In the genomic region with DNA sequence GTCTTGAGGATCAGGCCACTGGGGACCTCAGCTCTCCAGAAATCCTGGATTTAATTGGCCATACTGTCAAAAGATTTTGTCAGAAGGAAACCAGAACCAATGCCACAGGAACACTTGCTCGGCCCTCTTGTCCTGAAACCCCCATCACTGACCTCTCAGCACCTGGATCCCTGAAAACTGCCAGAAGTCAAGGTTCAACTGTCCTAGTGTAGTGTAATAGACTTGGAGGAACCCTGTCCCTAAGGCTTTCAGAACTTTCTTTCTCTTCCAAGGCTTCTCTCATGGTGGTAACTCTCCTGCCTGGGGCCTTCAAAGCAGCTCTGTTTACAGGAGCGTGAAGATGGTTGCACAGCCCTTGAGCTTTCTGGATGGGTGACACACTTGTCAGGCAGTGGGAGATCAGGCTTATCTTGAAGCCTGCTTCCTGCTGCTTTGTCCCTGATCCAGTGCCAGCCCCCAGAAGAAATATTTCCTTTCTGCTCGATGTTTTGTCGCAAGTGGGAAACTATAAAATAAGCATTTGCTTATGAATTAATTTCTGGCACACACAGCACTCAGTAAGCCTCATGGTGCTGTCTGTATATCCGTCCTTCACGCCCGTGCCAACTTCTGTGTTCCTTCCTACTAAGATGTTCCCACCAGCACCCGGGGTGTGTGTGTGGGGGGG, we compare ENCODE assay signal across 9 mouse cellular contexts.
DNase-seq lines count a peak whose midpoint lies in the region; ATAC-seq and TF ChIP-seq lines count a peak whose summit lies in the region.
"Had no signal": no experiment of that assay in that cellular context is flagged by ENCODE, and none has a peak within 500 bp of the region (broad histone marks: within the 10 kb centered on the region; RNA-seq: fewer than 3 reads in every experiment).

No protein-coding gene starts in this region.

- no peak overlapping the region for H3K4me3 ChIP-seq in intestine, embryonic 16.5 days (ENCODE audit: low read length)
- no peak overlapping the region for H3K4me3 ChIP-seq in intestine, embryonic 15.5 days (replicated peaks)
- H3K4me3 ChIP-seq in forebrain, embryonic 16.5 days (replicated peaks; ENCODE audit: low read length) = no peak overlapping the region
- no peak overlapping the region for H3K4me3 ChIP-seq in liver, postnatal 0 days (ENCODE audit: low read depth, low read length)

- no peak overlapping the region for H3K9ac ChIP-seq in intestine, embryonic 16.5 days (ENCODE audit: low read depth, low read length)
- no peak overlapping the region for H3K9ac ChIP-seq in intestine, embryonic 15.5 days
- H3K9ac ChIP-seq in forebrain, embryonic 16.5 days (replicated peaks; ENCODE audit: low read depth, low read length) = no peak overlapping the region
- H3K9ac ChIP-seq in liver, postnatal 0 days (replicated peaks) = no peak overlapping the region

- TF ChIP-seq EP300 in liver, postnatal 0 days (IDR thresholded peaks at IDR 0.05; ENCODE audit: low read depth) = 0 out of 2 replicates have a peak, but pooled peaks have one; percentile 12

- 65% methylated on average over 8 of the region's 8 CpGs for WGBS in intestine, embryonic 16.5 days
- 68% methylated on average over 8 of the region's 8 CpGs for WGBS in intestine, embryonic 15.5 days
- WGBS in forebrain, embryonic 16.5 days = 64% methylated on average over 8 of the region's 8 CpGs
- whole genome bisulfite sequencing in liver, postnatal 0 days (ENCODE audit: insufficient replicate concordance) = 68% methylated on average over 8 of the region's 8 CpGs

- H3K4me1 ChIP-seq in intestine, embryonic 16.5 days (ENCODE audit: control insufficient read depth, insufficient read depth, low read length) = peaks cover 13% of the 10 kb centered on the region
- 0 out of 2 replicates have a peak, but pooled peaks cover 6% of the 10 kb centered on the region for H3K4me1 ChIP-seq in intestine, embryonic 15.5 days (replicated peaks)
- H3K4me1 ChIP-seq in forebrain, embryonic 16.5 days (replicated peaks; ENCODE audit: control insufficient read depth, insufficient read depth, low read length) = peaks cover 13% of the 10 kb centered on the region
- H3K4me1 ChIP-seq in liver, postnatal 0 days (ENCODE audit: insufficient read depth) = peaks cover 27% of the 10 kb centered on the region

- peak; percentile 68 for DNase-seq in adrenal gland, postnatal 14 days
- no peak for DNase-seq in liver, postnatal 0 days
- no peak for DNase-seq in spleen, postnatal 4 days (ENCODE audit: low spot score in 2 of 2)
- DNase-seq in urinary bladder, postnatal 36 days (ENCODE audit: low spot score in 2 of 2) = no peak
- DNase-seq: cerebellum, adult 8-10 months had no signal

- H3K4me2 ChIP-seq in intestine, embryonic 16.5 days (ENCODE audit: low read depth, low read length) = no peak overlapping the region
- no peak overlapping the region for H3K4me2 ChIP-seq in intestine, embryonic 15.5 days (replicated peaks)
- no peak overlapping the region for H3K4me2 ChIP-seq in forebrain, embryonic 16.5 days (ENCODE audit: low read length)
- H3K4me2 ChIP-seq in liver, postnatal 0 days (ENCODE audit: low read depth, low read length) = no peak overlapping the region

- H3K9me3 ChIP-seq in intestine, embryonic 16.5 days (ENCODE audit: control insufficient read depth, low read length) = no peaks in the 10 kb centered on the region
- no peaks in the 10 kb centered on the region for H3K9me3 ChIP-seq in intestine, embryonic 15.5 days
- no peaks in the 10 kb centered on the region for H3K9me3 ChIP-seq in forebrain, embryonic 16.5 days (ENCODE audit: control insufficient read depth, low read length)
- H3K9me3 ChIP-seq in liver, postnatal 0 days (ENCODE audit: low read length) = no peaks in the 10 kb centered on the region

- peak overlapping the region; percentile 38 for H3K27ac ChIP-seq in intestine, embryonic 16.5 days (ENCODE audit: low read length)
- H3K27ac ChIP-seq in intestine, embryonic 15.5 days = no peak overlapping the region
- no peak overlapping the region for H3K27ac ChIP-seq in forebrain, embryonic 16.5 days (ENCODE audit: low read length)
- peak overlapping the region; percentile 75 for H3K27ac ChIP-seq in liver, postnatal 0 days (ENCODE audit: low read depth)

- no peaks in the 10 kb centered on the region for H3K36me3 ChIP-seq in intestine, embryonic 16.5 days (ENCODE audit: control insufficient read depth, insufficient read depth, low read length)
- no peaks in the 10 kb centered on the region for H3K36me3 ChIP-seq in intestine, embryonic 15.5 days
- H3K36me3 ChIP-seq in forebrain, embryonic 16.5 days (ENCODE audit: control insufficient read depth, insufficient read depth) = no peaks in the 10 kb centered on the region
- no peaks in the 10 kb centered on the region for H3K36me3 ChIP-seq in liver, postnatal 0 days (replicated peaks; ENCODE audit: insufficient read depth, low read length)

- no peak for TF ChIP-seq CTCF in liver, postnatal 0 days (IDR thresholded peaks at IDR 0.05; ENCODE audit: low read depth)

- no peaks in the 10 kb centered on the region for H3K27me3 ChIP-seq in intestine, embryonic 16.5 days (replicated peaks; ENCODE audit: control insufficient read depth, insufficient read depth, low read length)
- H3K27me3 ChIP-seq in intestine, embryonic 15.5 days (replicated peaks) = no peaks in the 10 kb centered on the region
- H3K27me3 ChIP-seq in forebrain, embryonic 16.5 days (replicated peaks; ENCODE audit: control insufficient read depth, insufficient read depth, low read length) = no peaks in the 10 kb centered on the region
- no peaks in the 10 kb centered on the region for H3K27me3 ChIP-seq in liver, postnatal 0 days (ENCODE audit: insufficient read depth, low read length)

- ATAC-seq in intestine, embryonic 16.5 days = no peak
- no peak for ATAC-seq in intestine, embryonic 15.5 days
- ATAC-seq in forebrain, embryonic 16.5 days = peak; percentile 72
- peak; percentile 11; the same call in 1 of the 2 replicates for ATAC-seq in liver, postnatal 0 days
- no peak for ATAC-seq in activated CD4-positive, CD25-positive, alpha-beta regulatory T cell, adult 4 months

Comparison
In these comparisons a context has a peak if more than half of its experiments do, and no peak if none do; other contexts are left out.
1. H3K27ac ChIP-seq: peak in intestine, embryonic 16.5 days (single experiment) and liver, postnatal 0 days (single experiment); none in intestine, embryonic 15.5 days (single experiment) and forebrain, embryonic 16.5 days (single experiment).
2. ATAC-seq: peak in forebrain, embryonic 16.5 days (single experiment) and liver, postnatal 0 days (single experiment); none in intestine, embryonic 16.5 days (single experiment), intestine, embryonic 15.5 days (single experiment) and activated CD4-positive, CD25-positive, alpha-beta regulatory T cell, adult 4 months (single experiment).